10 mouse cellular contexts compared by ENCODE assay signal in the genomic region with DNA sequence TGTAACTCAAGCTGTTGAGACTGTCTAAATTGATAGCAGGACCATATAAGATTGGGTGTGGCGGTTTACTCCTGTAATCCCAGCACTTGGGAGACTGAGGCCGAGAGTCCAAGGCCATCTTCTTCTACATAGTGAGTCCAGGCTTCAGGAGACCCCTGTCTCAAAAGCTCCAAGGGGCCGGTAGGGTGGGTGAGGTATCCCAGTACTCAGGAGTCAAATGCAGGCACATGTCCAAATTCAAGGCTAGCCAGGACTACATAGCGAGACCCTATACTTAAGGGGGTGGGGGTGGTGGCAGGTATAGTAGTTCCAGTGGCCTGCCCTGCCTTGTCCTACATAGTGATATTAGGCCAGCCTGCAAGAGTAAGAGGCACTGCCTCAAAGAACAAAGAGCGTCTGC. TPM values are rescaled to one million over a fixed set of nuclear protein-coding genes. Genes with fewer than 3 reads are reported as not detected.
A peak's percentile ranks its signal among the peaks of the same experiment; 100 is the strongest.
DNase-seq lines count a peak whose midpoint lies in the region; ATAC-seq and TF ChIP-seq lines count a peak whose summit lies in the region.
"Had no signal": no experiment of that assay in that cellular context is flagged by ENCODE, and none has a peak within 500 bp of the region (broad histone marks: within the 10 kb centered on the region; RNA-seq: fewer than 3 reads in every experiment).

No protein-coding gene starts in this region.

- peak overlapping the region; percentile 89 for H3K4me3 ChIP-seq in erythroblast, embryonic 14.5 days (replicated peaks)
- no peak overlapping the region; the same call in 1 of the 2 replicates for H3K4me3 ChIP-seq in neural tube, embryonic 11.5 days (ENCODE audit: low read depth, low read length)
- peak overlapping the region; percentile 79 for H3K4me3 ChIP-seq in limb, embryonic 13.5 days
- H3K4me3 ChIP-seq in stomach, postnatal 0 days (ENCODE audit: low read depth, low read length), result peak overlapping the region; percentile 95

- H3K9ac ChIP-seq in neural tube, embryonic 11.5 days (ENCODE audit: low read length), result no peak overlapping the region; the same call in 1 of the 2 replicates
- peak overlapping the region; percentile 92 for H3K9ac ChIP-seq in limb, embryonic 13.5 days
- H3K9ac ChIP-seq in stomach, postnatal 0 days (ENCODE audit: low read length), result peak overlapping the region; percentile 81

- ATAC-seq in erythroblast, adult 5-6 weeks (replicated peaks; ENCODE audit: low FRiP score, poor library complexity, severe bottlenecking), result no peak
- no peak for ATAC-seq in neural tube, embryonic 11.5 days (ENCODE audit: insufficient read depth, low FRiP score, low TSS enrichment)
- ATAC-seq in limb, embryonic 13.5 days (ENCODE audit: low FRiP score, low read depth), result no peak
- no peak for ATAC-seq in stomach, postnatal 0 days (ENCODE audit: low FRiP score, low TSS enrichment)

- H3K27ac ChIP-seq in neural tube, embryonic 11.5 days (ENCODE audit: low read depth, low read length), result no peak overlapping the region
- no peak overlapping the region for H3K27ac ChIP-seq in limb, embryonic 13.5 days
- no peak overlapping the region for H3K27ac ChIP-seq in stomach, postnatal 0 days (replicated peaks)

- peaks cover 38% of the 10 kb centered on the region for H3K4me1 ChIP-seq in erythroblast, embryonic 14.5 days (ENCODE audit: control insufficient read depth)
- peaks cover 14% of the 10 kb centered on the region for H3K4me1 ChIP-seq in neural tube, embryonic 11.5 days (ENCODE audit: control insufficient read depth, insufficient read depth, low read length)
- peaks cover 30% of the 10 kb centered on the region for H3K4me1 ChIP-seq in limb, embryonic 13.5 days
- peaks cover 4% of the 10 kb centered on the region; the same call in 1 of the 2 replicates for H3K4me1 ChIP-seq in stomach, postnatal 0 days (replicated peaks; ENCODE audit: control insufficient read depth, insufficient read depth)

- 91% methylated on average over 5 of the region's 5 CpGs for WGBS in neural tube, embryonic 11.5 days
- 97% methylated on average over 5 of the region's 5 CpGs for WGBS in limb, embryonic 13.5 days
- WGBS in stomach, postnatal 0 days, result 86% methylated on average over 5 of the region's 5 CpGs

- H3K27me3 ChIP-seq in erythroblast, embryonic 14.5 days (ENCODE audit: control insufficient read depth), result no peaks in the 10 kb centered on the region
- no peaks in the 10 kb centered on the region for H3K27me3 ChIP-seq in neural tube, embryonic 11.5 days (ENCODE audit: control insufficient read depth, insufficient read depth, low read length)
- no peaks in the 10 kb centered on the region for H3K27me3 ChIP-seq in limb, embryonic 13.5 days
- no peaks in the 10 kb centered on the region for H3K27me3 ChIP-seq in stomach, postnatal 0 days (ENCODE audit: control insufficient read depth, insufficient read depth, low read length)

- no peak for TF ChIP-seq EP300 in stomach, postnatal 0 days (optimal IDR thresholded peaks at IDR 0.05)

- no peaks in the 10 kb centered on the region for H3K9me3 ChIP-seq in erythroblast, embryonic 14.5 days (ENCODE audit: control insufficient read depth, low read length)
- H3K9me3 ChIP-seq in neural tube, embryonic 11.5 days (ENCODE audit: control insufficient read depth, low read length), result no peaks in the 10 kb centered on the region
- no peaks in the 10 kb centered on the region for H3K9me3 ChIP-seq in limb, embryonic 13.5 days
- no peaks in the 10 kb centered on the region for H3K9me3 ChIP-seq in stomach, postnatal 0 days (ENCODE audit: control insufficient read depth, low read length)

- H3K36me3 ChIP-seq in erythroblast, embryonic 14.5 days (ENCODE audit: control insufficient read depth), result peaks cover 44% of the 10 kb centered on the region
- H3K36me3 ChIP-seq in neural tube, embryonic 11.5 days (ENCODE audit: control insufficient read depth, insufficient read depth, low read length), result peaks cover 7% of the 10 kb centered on the region
- H3K36me3 ChIP-seq in limb, embryonic 13.5 days, result peaks cover 30% of the 10 kb centered on the region
- peaks cover 8% of the 10 kb centered on the region for H3K36me3 ChIP-seq in stomach, postnatal 0 days (ENCODE audit: control insufficient read depth, insufficient read depth, low read length)

- no peak for TF ChIP-seq CTCF in stomach, postnatal 0 days (IDR thresholded peaks at IDR 0.05; ENCODE audit: low read depth)

- no peak for DNase-seq in neural tube, embryonic 11.5 days (ENCODE audit: low spot score)
- DNase-seq in neural tube, embryonic 10.5 days (ENCODE audit: extremely low spot score, low spot score), result no peak
- no peak for DNase-seq in stomach, postnatal 0 days (ENCODE audit: low spot score)
- DNase-seq in urinary bladder, postnatal 10 days (ENCODE audit: low spot score), result no peak
- DNase-seq in left cerebral cortex, adult 11 months (ENCODE audit: low spot score), result no peak
- DNase-seq: B cell, adult 2 months; gastrocnemius, postnatal 14 days had no signal

- peak overlapping the region; percentile 72 for H3K4me2 ChIP-seq in neural tube, embryonic 11.5 days (ENCODE audit: low read depth)
- peak overlapping the region; percentile 69 for H3K4me2 ChIP-seq in limb, embryonic 13.5 days (replicated peaks)
- peak overlapping the region; percentile 65 for H3K4me2 ChIP-seq in stomach, postnatal 0 days (replicated peaks; ENCODE audit: low read depth)

RNA-seq across cellular contexts. Expression of gene Ccdc47, which starts 1.3 kb away (rescaled TPM):
- polyA plus RNA-seq in erythroblast, embryonic 14.5 days (2012), result 0.17 and 0.20 TPM in 2 replicates
- total RNA-seq in erythroblast, adult 5-6 weeks (2015; ENCODE audit: low replicate concordance), result 11.5 and 15.2 TPM in 2 replicates
- 38.8 and 57.4 TPM in 2 replicates for total RNA-seq in erythroblast, adult 5-6 weeks (2017; ENCODE audit: low replicate concordance)
- 63.1 and 73.4 TPM in 2 replicates for polyA plus RNA-seq in neural tube, embryonic 11.5 days (2014; fragmentation: Nextera tagmentation; extraction: Ambion mirVana)
- polyA plus RNA-seq in limb, embryonic 13.5 days (2015; fragmentation: Nextera tagmentation; extraction: Ambion mirVana), result 73.2 and 76.8 TPM in 2 replicates
- polyA plus RNA-seq in stomach, postnatal 0 days (2015; fragmentation: Nextera tagmentation; extraction: Ambion mirVana), result 51.4 and 52.5 TPM in 2 replicates

RNA-seq across cellular contexts. Expression of gene Ddx42, which starts 1.9 kb away (rescaled TPM):
- polyA plus RNA-seq in erythroblast, embryonic 14.5 days (2012), result 1.4 and 1.5 TPM in 2 replicates
- total RNA-seq in erythroblast, adult 5-6 weeks (2015; ENCODE audit: low replicate concordance), result 13.4 and 14.6 TPM in 2 replicates
- 18.8 and 35.8 TPM in 2 replicates for total RNA-seq in erythroblast, adult 5-6 weeks (2017; ENCODE audit: low replicate concordance)
- polyA plus RNA-seq in neural tube, embryonic 11.5 days (2014; fragmentation: Nextera tagmentation; extraction: Ambion mirVana), result 102 and 106 TPM in 2 replicates
- 88.5 and 91.4 TPM in 2 replicates for polyA plus RNA-seq in limb, embryonic 13.5 days (2015; fragmentation: Nextera tagmentation; extraction: Ambion mirVana)
- 27.2 TPM in 2 replicates for polyA plus RNA-seq in stomach, postnatal 0 days (2015; fragmentation: Nextera tagmentation; extraction: Ambion mirVana)

RNA-seq across cellular contexts. Expression of gene Strada, which starts 12.9 kb away (rescaled TPM):
- 2.6 and 3.1 TPM in 2 replicates for polyA plus RNA-seq in erythroblast, embryonic 14.5 days (2012)
- total RNA-seq in erythroblast, adult 5-6 weeks (2015; ENCODE audit: low replicate concordance), result 3.8 and 11.5 TPM in 2 replicates
- 4.9 and 5.7 TPM in 2 replicates for total RNA-seq in erythroblast, adult 5-6 weeks (2017; ENCODE audit: low replicate concordance)
- 40.6 and 43.1 TPM in 2 replicates for polyA plus RNA-seq in neural tube, embryonic 11.5 days (2014; fragmentation: Nextera tagmentation; extraction: Ambion mirVana)
- 32.8 and 33.7 TPM in 2 replicates for polyA plus RNA-seq in limb, embryonic 13.5 days (2015; fragmentation: Nextera tagmentation; extraction: Ambion mirVana)
- 9.9 and 11.8 TPM in 2 replicates for polyA plus RNA-seq in stomach, postnatal 0 days (2015; fragmentation: Nextera tagmentation; extraction: Ambion mirVana)

RNA-seq across cellular contexts. Expression of gene Ftsj3, which starts 41.0 kb away (rescaled TPM):
- polyA plus RNA-seq in erythroblast, embryonic 14.5 days (2012), result 0.49 and 0.56 TPM in 2 replicates
- total RNA-seq in erythroblast, adult 5-6 weeks (2015; ENCODE audit: low replicate concordance), result 6.0 and 7.5 TPM in 2 replicates
- 24.0 and 29.1 TPM in 2 replicates for total RNA-seq in erythroblast, adult 5-6 weeks (2017; ENCODE audit: low replicate concordance)
- 64.5 and 66.9 TPM in 2 replicates for polyA plus RNA-seq in neural tube, embryonic 11.5 days (2014; fragmentation: Nextera tagmentation; extraction: Ambion mirVana)
- 56.4 and 58.5 TPM in 2 replicates for polyA plus RNA-seq in limb, embryonic 13.5 days (2015; fragmentation: Nextera tagmentation; extraction: Ambion mirVana)
- polyA plus RNA-seq in stomach, postnatal 0 days (2015; fragmentation: Nextera tagmentation; extraction: Ambion mirVana), result 24.4 and 24.5 TPM in 2 replicates

RNA-seq across cellular contexts. Expression of gene Psmc5, which starts 41.1 kb away (rescaled TPM):
- 3.8 and 5.2 TPM in 2 replicates for polyA plus RNA-seq in erythroblast, embryonic 14.5 days (2012)
- 11.7 and 23.8 TPM in 2 replicates for total RNA-seq in erythroblast, adult 5-6 weeks (2015; ENCODE audit: low replicate concordance)
- 30.6 and 49.8 TPM in 2 replicates for total RNA-seq in erythroblast, adult 5-6 weeks (2017; ENCODE audit: low replicate concordance)
- 414 and 431 TPM in 2 replicates for polyA plus RNA-seq in neural tube, embryonic 11.5 days (2014; fragmentation: Nextera tagmentation; extraction: Ambion mirVana)
- 320 and 338 TPM in 2 replicates for polyA plus RNA-seq in limb, embryonic 13.5 days (2015; fragmentation: Nextera tagmentation; extraction: Ambion mirVana)
- 202 and 206 TPM in 2 replicates for polyA plus RNA-seq in stomach, postnatal 0 days (2015; fragmentation: Nextera tagmentation; extraction: Ambion mirVana)

Comparison
In these comparisons a context has a peak if more than half of its experiments do, and no peak if none do; other contexts are left out.
1. RNA of gene Ccdc47, which starts 1.3 kb away (polyA plus RNA-seq): 73.2 to 76.8 TPM in limb, embryonic 13.5 days, 63.1 to 73.4 TPM in neural tube, embryonic 11.5 days and 51.4 to 52.5 TPM in stomach, postnatal 0 days; 0.17 to 0.20 TPM in erythroblast, embryonic 14.5 days; every median in the first group is over 10 times any median in the second.
2. RNA of gene Ddx42, which starts 1.9 kb away (polyA plus RNA-seq): 102 to 106 TPM in neural tube, embryonic 11.5 days, 88.5 to 91.4 TPM in limb, embryonic 13.5 days and 27.2 TPM in stomach, postnatal 0 days; 1.4 to 1.5 TPM in erythroblast, embryonic 14.5 days; every median in the first group is over 10 times any median in the second.
3. Peak in every context shown above with its lines, with median percentiles within 50 percentile points of each other: H3K4me2 ChIP-seq.